Mouse (Mus musculus) lung, embryonic 15.5 days (tissue): ENCODE results near the gene Pogz. TPM values are rescaled to one million over a fixed set of nuclear protein-coding genes. Genes with fewer than 3 reads are reported as not detected.

Experiments
- ATAC-seq: fragments of 200-750 bp; cut with Nextera tagmentation; 2 replicates; pipeline ENCODE4 v1.8.0; 2017; ENCODE audit warnings: moderate number of reproducible peaks, borderline replicate concordance; ENCODE audit not compliant: low FRiP score, low TSS enrichment; ENCODE audit errors: extremely low read depth
- H3K27ac ChIP-seq: fragments of 300-500 bp; sonication (generic); 2 replicates; pipeline ENCODE4 v1.5.1; 2015; ENCODE audit warnings: moderate library complexity, mild to moderate bottlenecking, inconsistent platforms
- H3K27me3 ChIP-seq: fragments of 300-500 bp; sonication (generic); 2 replicates; pipeline ENCODE4 v1.6.1; 2015; ENCODE audit warnings: inconsistent platforms
- H3K36me3 ChIP-seq: fragments of 300-500 bp; sonication (generic); 2 replicates; pipeline ENCODE4 v1.6.1; 2015; ENCODE audit warnings: inconsistent platforms
- H3K4me1 ChIP-seq: fragments of 300-500 bp; sonication (generic); 2 replicates; pipeline ENCODE4 v1.6.1; 2015; ENCODE audit warnings: inconsistent platforms
- H3K4me2 ChIP-seq: fragments of 300-500 bp; sonication (generic); 2 replicates; pipeline ENCODE4 v1.6.1; 2015; ENCODE audit warnings: inconsistent platforms, mild to moderate bottlenecking, moderate library complexity
- H3K4me3 ChIP-seq: fragments of 300-500 bp; sonication (generic); 2 replicates; pipeline ENCODE4 v1.5.1; 2015; ENCODE audit warnings: mild to moderate bottlenecking, inconsistent platforms
- H3K9ac ChIP-seq: fragments of 300-500 bp; sonication (generic); 2 replicates; pipeline ENCODE4 v1.6.1; 2015; ENCODE audit warnings: inconsistent platforms
- H3K9me3 ChIP-seq: fragments of 300-500 bp; sonication (generic); 2 replicates; pipeline ENCODE4 v1.6.1; 2016; ENCODE audit warnings: inconsistent platforms
- WGBS: fragments of 180-500 bp; shearing (Covaris S2); methylation state at CpG from one replicate; pipeline ENCODE4 v1.1.7; 2015; 5-methylcytosine and 5-hydroxymethylcytosine counted together
- polyA plus RNA-seq: library from polyadenylated mRNA; unstranded; fragments of >200 nt; fragmentation: Nextera tagmentation; extraction: Ambion mirVana; gene quantifications from 2 replicates; pipeline ENCODE4 v1.2.1, GENCODE M21; 2015

Pogz gene
- polyA plus RNA-seq, 1 experiment from 2014 or later = 16.3 TPM

DNA sequence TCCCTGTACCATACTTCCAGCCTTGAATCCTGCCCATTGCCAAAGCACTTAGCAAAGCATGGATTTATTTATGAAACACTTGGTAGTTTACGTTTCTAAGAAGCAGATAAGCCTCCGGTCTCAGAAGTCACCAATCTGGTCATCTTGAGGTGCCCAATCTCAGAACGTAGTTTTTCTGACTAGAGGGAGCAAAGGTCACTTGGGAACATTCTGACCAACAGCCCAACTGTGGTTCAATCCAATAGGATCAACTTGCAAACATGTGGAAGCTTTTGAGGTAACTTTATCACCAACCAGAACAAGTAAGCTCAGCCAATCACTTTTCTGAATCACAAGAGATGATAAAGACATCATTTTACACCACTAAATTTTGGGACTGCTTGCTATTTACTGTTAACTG is 2.0 kb upstream of the Pogz start:
- Histone ChIP-seq H3K9me3 (no peaks in the 10 kb centered on the region), H3K27ac (no peak overlapping the region), H3K4me2 (no peak overlapping the region), H3K27me3 (no peaks in the 10 kb centered on the region), H3K4me1 (peaks cover 19% of the 10 kb centered on the region), H3K36me3 (no peaks in the 10 kb centered on the region), H3K9ac (no peak overlapping the region), H3K4me3 (no peak overlapping the region)
- no peak for ATAC-seq
- 27% methylated on average over 3 of the region's 3 CpGs for WGBS

DNA sequence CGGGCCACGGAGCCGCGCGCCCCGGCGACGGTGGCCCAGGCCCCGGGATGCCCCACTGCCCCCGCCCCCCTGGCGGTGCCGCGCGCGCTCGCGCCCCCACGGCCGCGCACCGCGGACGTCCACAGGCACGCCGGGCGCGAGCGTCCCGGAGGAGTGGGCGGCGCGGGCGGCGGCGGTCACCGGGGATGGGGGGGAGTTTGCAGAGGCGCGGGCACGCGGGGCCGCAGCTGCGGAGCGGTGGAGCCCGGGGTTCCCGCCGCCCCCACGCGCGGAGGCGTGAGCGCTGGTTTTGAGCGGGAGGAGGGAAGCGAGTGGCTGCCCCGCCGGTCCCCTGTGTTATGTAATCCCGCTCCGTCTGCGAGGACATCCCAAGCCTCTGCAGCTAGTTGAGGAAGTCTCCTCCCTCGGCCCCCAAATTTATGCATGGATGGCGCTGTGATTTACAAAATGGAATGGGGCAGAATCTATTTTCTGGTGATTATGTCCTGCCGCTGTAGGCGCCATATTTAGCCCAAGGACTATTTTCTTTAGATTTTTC is 661 bp downstream of the Pogz start:
- H3K36me3 ChIP-seq = no peaks in the 10 kb centered on the region
- H3K4me3 ChIP-seq = peak overlapping the region; percentile 74
- no peaks in the 10 kb centered on the region for H3K9me3 ChIP-seq
- H3K27ac ChIP-seq = peak overlapping the region; percentile 99
- WGBS = 1% methylated on average over 41 of the region's 62 CpGs
- H3K4me1 ChIP-seq = peaks cover 22% of the 10 kb centered on the region
- peak; percentile 78 for ATAC-seq
- peak overlapping the region; percentile 70 for H3K4me2 ChIP-seq
- no peaks in the 10 kb centered on the region for H3K27me3 ChIP-seq
- H3K9ac ChIP-seq = peak overlapping the region; percentile 83

DNA sequence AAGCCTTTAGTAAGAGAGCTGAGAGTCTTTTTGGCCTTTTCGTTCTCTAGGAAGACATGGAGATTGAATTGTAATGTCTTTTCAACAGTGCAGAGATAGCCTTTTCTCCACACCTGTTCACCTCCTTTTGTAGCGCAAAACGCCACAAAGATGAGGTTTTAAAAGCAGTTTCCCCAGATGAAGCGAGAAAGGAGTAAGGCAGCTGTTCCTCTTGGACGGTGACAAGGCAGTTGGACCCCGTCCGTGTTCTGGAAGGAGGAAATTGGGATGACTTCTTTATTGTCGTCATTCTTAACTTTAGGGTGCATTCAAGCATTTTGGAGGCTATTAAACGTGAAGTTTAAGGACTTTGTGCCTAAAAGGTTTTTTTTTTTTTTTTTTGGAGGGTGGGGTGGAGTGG is 1.3 kb downstream of the Pogz start:
- ATAC-seq = no peak
- Histone ChIP-seq H3K4me1 (peaks cover 22% of the 10 kb centered on the region), H3K27ac (peak overlapping the region; percentile 99), H3K4me3 (peak overlapping the region; percentile 74), H3K27me3 (no peaks in the 10 kb centered on the region), H3K4me2 (peak overlapping the region; percentile 70), H3K36me3 (no peaks in the 10 kb centered on the region), H3K9me3 (no peaks in the 10 kb centered on the region), H3K9ac (peak overlapping the region; percentile 83)
- WGBS = 5% methylated on average over 9 of the region's 9 CpGs

DNA sequence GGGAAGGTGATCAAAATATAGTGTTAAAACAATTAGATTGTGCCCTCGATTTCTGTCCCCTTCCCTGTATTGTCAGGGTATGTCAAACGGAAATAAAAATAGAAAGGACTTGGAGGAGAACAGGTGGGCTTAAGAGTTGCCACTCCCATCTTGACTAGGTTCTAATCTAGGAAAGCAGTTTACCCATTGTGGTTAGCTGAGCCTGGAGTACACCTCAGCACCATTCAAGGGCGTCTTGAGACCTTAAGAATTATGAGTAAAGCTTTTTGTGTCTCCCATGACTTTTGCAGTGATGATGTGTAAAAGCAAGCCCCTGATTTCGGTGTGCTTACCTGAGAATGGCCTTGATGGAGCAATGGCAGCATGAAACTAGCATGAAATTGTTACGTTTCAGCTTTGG is 1.7 kb downstream of the Pogz start:
- no peaks in the 10 kb centered on the region for H3K36me3 ChIP-seq
- peak overlapping the region; percentile 70 for H3K4me2 ChIP-seq
- ATAC-seq = no peak
- H3K4me3 ChIP-seq = peak overlapping the region; percentile 74
- H3K9ac ChIP-seq = no peak overlapping the region; the same call in 1 of the 2 replicates
- 52% methylated on average over 5 of the region's 5 CpGs for WGBS
- H3K4me1 ChIP-seq = peaks cover 22% of the 10 kb centered on the region
- H3K27ac ChIP-seq = 0 out of 2 replicates have a peak overlapping the region, but pooled peaks have one; percentile 29
- H3K9me3 ChIP-seq = no peaks in the 10 kb centered on the region
- H3K27me3 ChIP-seq = no peaks in the 10 kb centered on the region

DNA sequence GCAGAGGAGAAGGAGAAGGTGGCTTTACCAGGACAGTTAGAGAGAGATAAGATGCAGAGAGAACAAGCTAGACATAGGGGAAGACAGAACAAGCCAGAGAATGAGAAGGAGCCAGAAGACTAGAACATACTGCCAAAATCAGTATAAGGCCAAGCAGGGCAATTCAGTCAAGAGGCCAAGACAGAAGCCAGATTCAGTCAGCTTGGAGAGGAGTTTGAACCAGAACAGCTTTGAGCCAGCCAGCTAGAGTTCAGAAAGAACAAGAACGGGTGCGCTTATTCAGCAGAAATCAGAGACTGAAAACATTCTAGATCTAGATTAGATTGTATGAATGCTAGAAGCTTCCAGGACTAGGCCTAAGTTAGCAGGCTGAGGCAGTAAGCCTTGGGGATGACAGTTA is 10.0 kb downstream of the Pogz start:
- Histone ChIP-seq H3K27me3 (no peaks in the 10 kb centered on the region), H3K27ac (no peak overlapping the region), H3K9ac (no peak overlapping the region), H3K4me1 (peaks cover 15% of the 10 kb centered on the region), H3K9me3 (no peaks in the 10 kb centered on the region), H3K4me2 (no peak overlapping the region), H3K4me3 (no peak overlapping the region), H3K36me3 (no peaks in the 10 kb centered on the region)
- 81% methylated on average over 2 of the region's 2 CpGs for WGBS
- no peak for ATAC-seq

DNA sequence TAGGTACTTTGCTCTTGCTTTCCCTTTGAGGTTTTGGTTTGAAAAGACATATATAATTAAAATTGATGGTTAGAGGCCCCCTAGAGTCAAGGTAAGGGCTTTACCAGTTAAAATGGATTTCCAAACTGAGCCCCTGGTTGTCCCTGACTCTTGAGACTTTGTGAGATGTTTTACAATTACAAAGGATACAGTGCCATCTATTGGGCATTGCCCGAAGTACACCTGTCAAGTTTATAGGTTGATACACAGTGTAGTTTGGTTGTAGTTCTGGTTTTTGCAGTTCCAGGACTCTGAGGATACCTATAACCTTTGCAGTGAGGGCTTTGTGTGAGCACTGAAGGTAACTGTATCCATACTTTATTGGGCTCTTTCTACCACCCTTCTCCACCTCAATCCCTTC is 12.0 kb downstream of the Pogz start:
- H3K9ac ChIP-seq = no peak overlapping the region
- H3K27ac ChIP-seq = no peak overlapping the region
- 18% methylated on average over 1 of the region's 1 CpGs for whole genome bisulfite sequencing
- H3K9me3 ChIP-seq = no peaks in the 10 kb centered on the region
- H3K4me2 ChIP-seq = no peak overlapping the region
- H3K4me3 ChIP-seq = no peak overlapping the region
- H3K36me3 ChIP-seq = peaks cover 5% of the 10 kb centered on the region; the same call in 1 of the 2 replicates
- peaks cover 15% of the 10 kb centered on the region for H3K4me1 ChIP-seq
- no peak for ATAC-seq
- no peaks in the 10 kb centered on the region for H3K27me3 ChIP-seq

DNA sequence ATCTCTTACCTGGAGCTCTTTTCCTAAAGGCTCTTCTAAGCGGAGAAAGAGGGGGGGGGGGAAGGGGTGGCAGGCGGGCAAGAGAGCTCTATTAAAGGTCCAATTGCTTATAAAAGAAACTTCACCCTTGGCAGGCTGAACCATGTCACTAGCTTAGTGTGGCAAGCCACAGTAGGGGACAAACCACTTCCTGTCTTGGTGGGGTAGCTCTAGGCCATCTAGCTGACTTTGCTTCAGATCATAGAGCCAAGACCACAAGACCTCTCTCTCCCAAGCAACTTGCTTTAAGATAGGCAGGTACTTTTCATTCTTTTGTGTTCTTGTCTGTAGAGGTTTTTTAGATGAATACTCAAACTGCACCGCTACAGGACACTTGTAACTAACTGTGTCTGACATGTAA is 14.4 kb downstream of the Pogz start:
- no peak overlapping the region for H3K27ac ChIP-seq
- no peak overlapping the region for H3K4me3 ChIP-seq
- WGBS = 63% methylated on average over 3 of the region's 3 CpGs
- H3K9ac ChIP-seq = no peak overlapping the region
- peaks cover 25% of the 10 kb centered on the region for H3K36me3 ChIP-seq
- H3K9me3 ChIP-seq = no peaks in the 10 kb centered on the region
- no peaks in the 10 kb centered on the region for H3K27me3 ChIP-seq
- peaks cover 10% of the 10 kb centered on the region; the same call in 1 of the 2 replicates for H3K4me1 ChIP-seq
- no peak for ATAC-seq
- H3K4me2 ChIP-seq = no peak overlapping the region

DNA sequence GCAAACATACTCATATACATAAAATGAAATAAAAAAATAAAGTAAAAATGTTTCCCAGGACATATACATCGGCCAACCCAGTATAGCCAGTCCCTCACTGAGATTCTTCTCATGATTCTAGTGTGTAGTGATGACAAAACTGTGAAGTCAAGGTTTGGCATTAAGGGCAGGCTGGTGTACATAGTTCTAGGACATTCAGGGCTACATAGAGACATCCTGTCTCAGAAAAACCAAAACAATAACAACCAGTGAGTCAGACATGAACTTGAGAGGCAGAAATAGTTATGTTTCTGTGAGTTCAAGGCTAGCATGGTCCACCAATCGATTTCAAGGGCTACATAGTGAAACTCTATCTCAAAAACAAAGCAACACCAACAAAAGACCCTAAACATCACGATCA is 14.8 kb downstream of the Pogz start:
- Histone ChIP-seq H3K4me2 (no peak overlapping the region), H3K9me3 (no peaks in the 10 kb centered on the region), H3K9ac (no peak overlapping the region), H3K36me3 (peaks cover 30% of the 10 kb centered on the region), H3K4me1 (peaks cover 10% of the 10 kb centered on the region; the same call in 1 of the 2 replicates), H3K27ac (no peak overlapping the region), H3K4me3 (no peak overlapping the region), H3K27me3 (no peaks in the 10 kb centered on the region)
- WGBS = 88% methylated on average over 3 of the region's 3 CpGs
- ATAC-seq = no peak

DNA sequence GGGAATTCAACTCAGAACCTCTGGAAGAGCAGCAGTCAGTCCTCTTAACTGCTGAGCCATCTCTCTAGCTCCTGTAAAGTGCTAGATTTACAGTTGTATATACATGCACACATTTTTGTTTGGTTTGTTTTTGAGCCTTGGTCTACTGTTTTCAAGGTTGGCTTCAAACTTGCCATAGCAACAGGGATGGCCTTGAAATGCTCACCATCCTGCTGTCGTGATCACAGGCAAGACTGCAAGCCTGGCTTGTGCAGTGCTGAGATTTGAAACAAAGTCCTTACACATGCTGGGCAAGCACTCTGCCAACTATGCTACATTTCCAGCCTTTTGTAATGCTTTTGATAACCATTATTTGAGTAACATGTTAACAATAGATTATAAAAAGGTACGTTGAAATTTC is 22.1 kb downstream of the Pogz start:
- no peak for ATAC-seq
- 79% methylated on average over 2 of the region's 2 CpGs for WGBS
- H3K36me3 ChIP-seq = peaks cover 81% of the 10 kb centered on the region

DNA sequence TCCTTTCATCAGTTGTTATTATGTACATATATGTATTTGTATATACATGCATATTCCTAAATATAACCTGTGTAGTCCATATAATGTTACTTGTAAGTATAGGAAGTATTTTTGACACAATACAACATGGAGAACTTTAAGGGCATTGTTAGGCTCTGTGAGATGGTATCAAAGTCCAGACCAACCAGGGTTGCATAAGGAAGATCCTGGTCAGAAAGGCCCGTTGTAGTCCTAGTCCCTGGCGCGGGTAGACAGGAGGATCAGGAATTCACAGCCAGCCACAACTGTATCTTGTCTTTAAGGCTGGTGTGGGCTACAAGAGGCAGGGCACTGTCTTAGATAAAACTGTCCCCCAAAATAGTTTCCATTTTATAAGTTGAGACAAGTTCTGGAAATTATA is 31.6 kb downstream of the Pogz start:
- no peaks in the 10 kb centered on the region for H3K27me3 ChIP-seq
- no peak overlapping the region for H3K27ac ChIP-seq
- no peaks in the 10 kb centered on the region for H3K4me1 ChIP-seq
- no peak overlapping the region for H3K4me3 ChIP-seq
- no peaks in the 10 kb centered on the region for H3K9me3 ChIP-seq
- H3K4me2 ChIP-seq = no peak overlapping the region
- H3K9ac ChIP-seq = no peak overlapping the region
- H3K36me3 ChIP-seq = peaks cover 80% of the 10 kb centered on the region
- WGBS = 94% methylated on average over 3 of the region's 3 CpGs
- no peak for ATAC-seq

More for the DNA sequence above, 22.1 kb downstream of the Pogz start:
- Histone ChIP-seq H3K27ac (no peak overlapping the region), H3K9me3 (no peaks in the 10 kb centered on the region), H3K9ac (no peak overlapping the region), H3K27me3 (no peaks in the 10 kb centered on the region), H3K4me3 (no peak overlapping the region), H3K4me2 (no peak overlapping the region), H3K4me1 (no peaks in the 10 kb centered on the region)

DNA sequence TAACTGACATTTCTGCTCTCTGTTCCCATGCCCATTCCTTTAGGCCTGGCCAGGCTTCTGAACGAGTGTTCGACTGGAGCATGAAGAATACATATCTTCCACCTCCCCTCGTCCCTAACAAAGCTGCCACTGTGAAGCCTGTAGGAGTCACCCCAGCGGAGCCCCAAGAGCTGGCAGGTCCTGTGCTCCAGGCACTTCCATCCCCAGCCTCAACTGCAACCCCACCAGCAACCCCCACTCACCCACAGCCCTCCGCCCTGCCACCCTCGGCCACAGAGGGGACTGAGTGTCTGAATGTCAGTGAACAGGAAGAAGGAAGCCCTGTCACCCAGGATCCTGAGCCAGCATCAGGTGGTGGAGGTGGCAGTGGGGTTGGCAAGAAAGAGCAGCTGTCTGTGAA is 41.3 kb downstream of the Pogz start:
- H3K9ac ChIP-seq = no peak overlapping the region
- H3K4me3 ChIP-seq = no peak overlapping the region
- 87% methylated on average over 6 of the region's 6 CpGs for WGBS
- H3K27me3 ChIP-seq = no peaks in the 10 kb centered on the region
- H3K4me1 ChIP-seq = no peaks in the 10 kb centered on the region
- H3K27ac ChIP-seq = no peak overlapping the region
- peaks cover 96% of the 10 kb centered on the region for H3K36me3 ChIP-seq
- H3K9me3 ChIP-seq = no peaks in the 10 kb centered on the region
- no peak overlapping the region for H3K4me2 ChIP-seq
- no peak for ATAC-seq

DNA sequence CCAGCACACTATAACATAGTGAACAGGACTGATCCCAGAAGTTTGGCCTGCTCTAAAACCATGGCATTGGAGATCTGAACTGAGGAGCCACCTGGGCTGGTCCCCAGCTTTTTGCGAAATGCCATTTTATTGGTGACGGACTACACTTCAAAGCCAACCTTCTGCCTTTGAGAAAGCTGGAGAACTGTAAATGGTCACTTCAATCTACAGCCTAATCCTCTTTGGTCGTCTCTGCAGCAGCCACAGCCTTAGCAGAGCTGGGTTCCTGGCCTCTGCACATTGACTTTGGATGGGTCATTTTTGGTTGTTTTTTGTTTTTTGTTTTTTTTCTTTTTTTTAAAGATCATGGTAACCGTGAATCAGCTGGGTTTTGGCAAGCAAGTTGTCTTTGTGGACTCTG is 44.5 kb downstream of the Pogz start:
- 74% methylated on average over 4 of the region's 4 CpGs for WGBS
- no peak for ATAC-seq
- Histone ChIP-seq H3K9ac (no peak overlapping the region), H3K36me3 (peaks cover 77% of the 10 kb centered on the region), H3K4me1 (peaks cover 11% of the 10 kb centered on the region), H3K9me3 (no peaks in the 10 kb centered on the region), H3K4me2 (no peak overlapping the region), H3K27me3 (no peaks in the 10 kb centered on the region), H3K27ac (no peak overlapping the region), H3K4me3 (no peak overlapping the region)

DNA sequence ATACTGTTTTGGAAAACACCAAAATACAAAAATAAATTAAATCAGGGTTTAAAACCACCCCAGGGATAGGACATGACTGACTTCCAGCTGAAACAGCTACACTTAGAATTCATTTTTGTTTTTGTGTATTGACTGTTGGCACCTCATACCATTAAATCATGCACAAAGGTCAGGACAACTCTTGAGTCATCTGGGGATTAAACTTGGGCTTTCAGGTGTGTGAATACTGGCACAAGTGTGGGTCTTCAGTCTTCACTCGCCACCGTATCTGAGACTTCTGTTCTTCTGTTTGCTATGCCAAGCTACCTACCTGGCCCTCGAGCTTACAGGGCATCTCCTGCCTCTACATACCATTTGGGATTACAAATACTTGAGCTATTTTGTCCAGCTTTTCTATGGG is 45.2 kb downstream of the Pogz start:
- no peak for ATAC-seq
- Histone ChIP-seq H3K4me2 (no peak overlapping the region), H3K4me1 (peaks cover 15% of the 10 kb centered on the region), H3K9ac (no peak overlapping the region), H3K27me3 (no peaks in the 10 kb centered on the region), H3K4me3 (no peak overlapping the region), H3K36me3 (peaks cover 69% of the 10 kb centered on the region), H3K9me3 (no peaks in the 10 kb centered on the region), H3K27ac (no peak overlapping the region)
- 79% methylated on average over 3 of the region's 3 CpGs for WGBS
